Mouse (Mus musculus): ENCODE data around the gene Vps54.
"Not testable (repeated sequence)": the region's sequence is repeated elsewhere in the genome, so short reads cannot be mapped to it uniquely, and the experiment has no call there.

Vps54 gene

DNA sequence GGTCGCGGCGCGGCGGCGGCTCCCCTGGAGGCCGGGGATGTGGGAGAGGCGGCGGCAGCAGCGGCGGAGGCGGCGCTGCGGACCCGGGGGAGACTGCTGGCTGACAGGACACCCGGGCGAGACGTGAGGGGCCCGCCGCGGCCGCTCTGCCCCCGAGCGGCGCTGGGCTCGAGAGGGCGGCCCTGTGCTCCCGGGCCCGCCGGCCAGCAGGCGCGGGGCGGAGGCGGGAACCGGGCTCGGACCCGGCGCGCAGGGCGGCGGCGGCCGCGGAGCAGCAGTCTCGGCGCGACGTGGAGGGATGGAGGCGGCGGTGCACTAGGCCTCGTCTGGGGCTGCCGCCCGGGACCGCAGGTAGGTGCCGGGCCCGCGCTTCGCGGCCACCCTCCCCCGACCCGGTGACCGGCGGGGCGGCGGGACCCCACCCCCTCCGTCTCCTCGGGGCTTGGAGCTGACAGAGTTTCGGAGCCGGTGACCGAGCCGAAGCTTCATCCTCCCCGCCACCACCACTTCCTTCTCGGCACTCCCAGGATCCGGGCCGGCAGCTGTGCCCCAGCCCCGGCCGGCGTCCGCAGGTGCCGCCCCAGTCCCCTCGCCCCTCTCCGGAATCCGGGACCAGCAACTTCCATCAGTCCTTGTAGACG is at the start of gene Vps54:
Vps54 (plus strand) TSS at position 261 of the 641 bp plus-strand sequence.
- DNase-seq: peak; percentile 97

DNA sequence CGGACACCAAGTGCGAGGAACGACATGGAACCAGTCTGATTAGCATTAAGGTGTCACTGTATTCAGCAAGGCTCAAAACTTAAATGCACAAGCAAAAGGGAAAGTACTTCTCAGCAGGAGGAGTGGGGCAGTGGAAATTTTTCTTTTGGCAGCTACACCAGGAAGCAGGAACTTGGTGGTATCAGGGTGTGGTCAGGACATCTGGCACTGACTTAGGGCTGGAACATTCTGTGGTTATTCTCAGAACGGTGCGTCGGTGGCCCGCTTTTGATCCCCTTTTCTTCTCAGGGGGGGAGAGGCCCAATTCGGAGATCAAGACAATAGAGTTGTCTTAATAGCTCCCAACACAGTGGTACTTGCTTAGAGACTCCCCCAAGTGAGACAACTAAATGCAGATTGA is 47.3 kb upstream of the Vps54 start:
- not testable (repeated sequence) for DNase-seq

DNA sequence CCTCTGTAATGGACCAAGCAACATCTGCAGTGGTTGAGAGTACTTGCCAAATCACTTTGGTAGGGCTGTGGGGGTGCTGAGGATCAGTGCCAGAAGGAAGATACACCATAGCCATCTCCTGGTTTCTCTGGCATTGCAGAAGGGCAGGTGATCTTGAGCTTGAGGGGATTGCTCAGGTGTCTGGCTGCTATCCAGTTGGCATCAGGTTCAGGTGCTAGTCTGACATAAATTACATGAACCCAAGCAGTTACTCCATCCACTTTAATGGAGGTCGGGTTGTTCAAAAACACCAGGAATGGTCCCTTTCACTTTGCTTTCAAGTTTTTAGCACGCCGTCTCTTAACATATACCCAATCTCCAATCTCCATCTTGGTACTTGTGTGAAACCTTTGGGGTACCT is 44.2 kb upstream of the Vps54 start:
- no peak for DNase-seq

DNA sequence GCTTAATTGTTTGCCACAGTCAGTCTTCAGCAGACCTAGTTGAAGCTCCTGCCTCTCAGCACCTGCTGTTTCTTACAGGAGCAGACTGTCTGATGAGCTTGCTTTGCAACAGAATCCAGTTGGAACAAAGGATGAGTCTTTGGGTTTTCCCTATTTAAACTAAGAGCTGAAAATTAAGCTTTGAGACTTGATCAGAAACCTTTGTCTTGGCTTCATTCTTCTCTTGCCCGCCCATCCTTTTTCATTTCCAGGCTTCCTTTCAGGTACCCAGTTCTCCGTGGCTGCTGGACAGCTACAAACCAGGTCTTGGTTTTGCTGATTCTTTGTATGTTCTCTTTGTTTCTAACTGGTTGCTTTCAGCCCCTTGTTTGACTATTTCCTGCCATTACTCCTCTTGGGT is 30.0 kb upstream of the Vps54 start:
- DNase-seq: no peak

DNA sequence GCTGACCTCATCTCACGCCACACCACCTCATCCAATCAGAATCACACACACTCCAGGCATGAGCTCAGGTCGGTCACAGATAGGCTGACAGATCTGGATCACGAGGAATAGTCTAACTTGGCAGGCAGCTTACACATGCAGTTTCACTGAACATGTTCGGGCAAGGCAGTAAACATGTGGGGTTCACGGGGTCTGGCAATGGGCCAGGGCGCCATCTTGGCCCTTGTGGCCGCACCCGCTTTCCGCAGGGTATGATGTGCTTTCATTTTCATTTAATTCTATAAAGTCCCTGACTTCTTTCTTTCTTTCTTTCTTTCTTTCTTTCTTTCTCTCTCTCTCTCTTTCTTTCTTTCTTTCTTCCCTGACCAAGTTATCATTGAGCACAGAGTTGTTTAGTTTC is 29.4 kb upstream of the Vps54 start:
- not testable (repeated sequence) for DNase-seq

DNA sequence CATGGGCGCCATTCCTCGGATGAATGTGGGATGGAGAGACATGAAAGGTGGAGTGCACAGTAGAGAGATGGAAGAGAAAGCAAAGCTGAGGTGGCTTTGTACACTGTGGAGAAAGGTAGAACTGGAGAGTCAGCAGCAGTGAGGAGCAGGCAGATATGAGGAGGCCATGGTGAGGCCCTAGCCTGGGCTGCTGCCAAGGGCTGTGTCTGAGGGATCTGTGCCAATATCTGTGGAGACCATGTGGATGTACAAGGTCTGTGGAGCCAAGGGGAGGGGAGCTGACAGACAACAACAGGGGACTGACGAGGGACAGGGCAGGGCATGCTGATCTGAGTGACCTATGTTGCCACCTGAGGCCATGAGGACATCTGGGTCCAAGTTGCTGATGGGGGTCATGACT is 21.7 kb upstream of the Vps54 start:
- no peak for DNase-seq

DNA sequence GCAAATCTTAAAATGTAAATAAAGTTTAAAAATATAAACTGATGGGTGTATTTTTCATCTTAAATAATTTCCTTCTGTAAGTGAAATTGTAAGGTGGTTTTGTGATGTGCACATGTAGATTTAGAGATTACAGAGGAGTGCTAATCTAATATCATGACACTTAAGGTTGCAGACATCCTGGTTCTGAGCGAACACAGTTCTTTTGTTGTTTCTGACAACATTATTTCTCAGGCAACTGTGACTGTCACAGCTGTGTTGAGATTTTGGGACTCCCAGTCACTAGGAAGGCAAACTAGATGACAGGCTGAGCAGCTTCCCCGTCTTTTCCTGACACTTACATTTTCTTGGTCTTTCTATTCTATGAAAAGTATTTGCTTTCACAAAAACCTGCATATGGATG is 19.8 kb upstream of the Vps54 start:
- no peak for DNase-seq

DNA sequence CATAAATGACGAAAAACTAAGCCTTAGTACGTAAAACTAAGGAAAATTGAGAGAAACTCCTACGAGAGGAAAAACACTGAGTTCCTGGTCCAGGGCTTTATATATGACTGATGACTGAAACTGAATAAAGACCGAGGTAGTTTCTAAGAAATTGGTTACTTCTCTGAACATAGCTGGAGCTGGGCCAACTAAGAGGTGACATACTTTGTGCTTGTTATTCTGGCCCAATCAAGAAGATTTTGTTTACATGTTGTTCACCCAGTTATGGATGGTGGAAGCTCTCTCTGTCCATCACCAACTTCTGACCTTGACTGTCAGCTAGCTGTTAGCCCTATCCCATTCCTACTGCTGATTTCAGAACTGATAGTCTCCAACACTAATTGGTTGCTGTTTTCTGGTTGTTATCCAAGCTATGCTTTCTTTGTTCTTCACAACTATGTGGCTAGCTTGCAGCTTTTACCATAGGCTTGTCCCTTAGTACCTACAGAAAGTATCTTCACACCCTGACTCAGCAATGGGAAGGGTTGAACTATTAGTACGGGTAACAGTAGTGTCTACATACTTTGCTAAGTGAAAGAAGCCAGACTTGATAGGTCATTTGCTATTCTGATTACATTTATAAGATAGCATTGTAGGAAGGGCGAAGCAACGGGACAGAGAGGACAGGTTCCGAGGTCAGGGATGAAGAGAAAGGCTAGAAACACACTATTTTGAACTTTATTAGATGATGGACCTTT is 19.1 kb upstream of the Vps54 start:
- no peak for DNase-seq

DNA sequence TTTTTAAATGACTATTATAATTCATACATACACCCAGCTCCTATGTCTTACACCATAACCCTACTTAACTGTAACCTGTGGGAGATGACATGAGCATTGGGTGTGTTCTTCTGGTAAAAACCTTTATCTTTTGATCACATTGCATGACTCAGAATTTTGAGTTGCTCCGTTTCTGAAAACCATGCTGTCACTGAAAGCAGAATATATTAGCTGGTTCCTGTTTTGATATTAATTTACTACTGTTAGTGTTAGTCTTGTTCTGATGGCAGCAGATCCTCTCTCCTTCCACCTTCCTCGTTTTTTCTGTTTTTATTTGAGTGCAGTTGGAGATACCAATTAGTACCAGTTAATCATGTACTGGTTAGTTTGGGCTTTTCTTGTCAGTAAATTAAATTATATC is 18.3 kb upstream of the Vps54 start:
- no peak for DNase-seq

DNA sequence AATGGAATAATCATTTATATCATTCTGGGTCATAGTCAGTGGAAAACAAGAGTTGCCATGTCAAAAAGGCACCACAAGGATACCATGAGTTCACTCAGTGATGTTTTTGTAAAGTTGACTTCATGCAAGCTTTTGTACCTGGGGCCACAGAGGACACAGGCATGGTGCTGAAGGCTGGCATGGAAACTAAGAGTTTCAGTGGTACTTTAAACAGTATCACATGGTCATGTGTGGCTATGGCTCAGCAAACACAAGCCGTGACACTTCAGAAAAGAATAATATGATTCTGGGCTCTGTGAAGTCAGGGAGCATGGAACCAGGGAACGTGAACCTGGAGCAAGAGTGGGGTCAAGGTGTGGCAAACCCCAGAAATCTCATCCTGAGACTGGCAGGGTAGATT is 17.7 kb upstream of the Vps54 start:
- no peak for DNase-seq

DNA sequence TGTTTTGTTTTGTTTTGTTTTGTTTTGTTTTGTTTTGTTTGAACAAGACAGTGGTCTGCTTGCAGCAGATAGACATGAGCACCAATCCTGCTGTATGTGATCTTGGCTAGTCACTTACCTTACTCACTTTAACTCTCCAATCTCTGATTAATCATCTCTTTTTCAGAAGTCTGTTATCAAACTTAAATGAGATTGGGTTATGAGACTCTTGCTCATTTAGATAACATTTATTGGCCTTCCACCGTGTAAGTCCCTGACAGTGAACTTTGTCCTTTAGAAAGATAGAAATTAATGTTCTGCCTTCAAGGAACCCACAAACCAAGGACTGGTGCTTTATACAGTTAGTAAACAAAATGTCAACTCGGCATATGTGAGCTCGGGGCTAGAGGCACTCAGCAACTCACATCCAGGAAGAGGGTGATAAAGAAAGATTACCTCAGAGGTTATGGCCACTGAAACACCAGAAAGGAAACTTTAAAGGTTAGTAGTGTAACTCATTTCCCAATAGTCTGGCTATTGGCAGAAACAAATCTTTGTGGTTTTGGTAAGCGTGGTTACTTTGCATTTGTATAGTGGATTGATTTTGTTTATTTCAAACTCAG is 16.4 kb upstream of the Vps54 start:
- DNase-seq: no peak

DNA sequence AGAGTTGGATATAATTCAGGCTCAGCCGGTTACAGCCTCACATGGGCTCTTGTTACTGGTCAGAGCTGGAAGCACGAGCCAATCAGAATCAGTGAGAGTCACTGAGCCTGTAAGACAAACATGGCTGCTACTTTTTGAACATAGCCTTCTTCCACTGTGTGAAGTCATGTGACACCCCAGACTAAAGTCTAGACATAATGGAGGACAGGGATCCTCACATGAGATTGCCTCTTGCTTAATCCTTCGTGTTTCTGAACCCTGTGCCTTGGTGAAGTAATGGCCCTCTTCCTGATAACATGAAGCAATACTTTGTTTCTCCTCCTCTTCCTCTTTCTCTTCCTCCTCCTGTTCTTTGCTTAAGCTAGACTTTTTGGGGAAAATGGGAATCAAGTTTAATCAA is 15.5 kb upstream of the Vps54 start:
- DNase-seq: no peak

DNA sequence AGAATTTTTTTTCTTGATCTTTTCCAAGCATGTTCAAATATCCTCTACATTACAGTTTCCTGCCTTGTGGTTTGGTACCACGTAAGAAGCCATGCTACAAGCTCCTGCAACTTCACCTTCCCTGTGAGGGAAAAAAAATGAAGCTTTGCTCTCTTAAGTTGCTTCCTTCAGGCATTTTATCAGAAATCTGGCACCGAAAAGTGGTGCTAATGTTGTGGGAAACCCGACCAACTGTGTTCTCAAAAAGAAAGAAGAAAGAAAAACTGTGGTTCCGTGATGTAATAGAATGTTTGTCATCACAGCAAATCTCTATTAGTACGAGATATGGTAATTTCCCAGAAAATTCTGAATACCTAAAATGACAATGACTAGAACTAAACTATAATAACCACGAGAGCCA is 15.0 kb upstream of the Vps54 start:
- no peak for DNase-seq

DNA sequence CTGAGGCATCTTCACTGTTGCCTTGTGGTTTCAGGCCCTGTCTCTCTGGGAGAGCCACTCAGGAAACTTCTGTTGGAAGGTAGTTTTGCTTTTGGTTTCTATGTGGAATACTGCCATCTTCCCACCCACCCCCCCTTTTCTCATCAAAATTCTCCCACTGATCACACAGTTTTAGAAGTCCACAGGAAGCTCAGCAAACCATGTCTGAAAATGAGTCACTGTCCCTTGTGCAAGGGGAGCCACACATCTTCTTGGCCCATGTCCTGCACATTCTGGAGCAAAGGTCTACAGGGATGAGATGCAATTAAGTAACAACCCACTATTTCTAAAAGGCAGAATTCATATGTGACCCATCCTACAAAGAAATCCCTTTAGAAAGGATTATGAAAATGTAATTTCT is 14.6 kb upstream of the Vps54 start:
- DNase-seq: peak; percentile 91

DNA sequence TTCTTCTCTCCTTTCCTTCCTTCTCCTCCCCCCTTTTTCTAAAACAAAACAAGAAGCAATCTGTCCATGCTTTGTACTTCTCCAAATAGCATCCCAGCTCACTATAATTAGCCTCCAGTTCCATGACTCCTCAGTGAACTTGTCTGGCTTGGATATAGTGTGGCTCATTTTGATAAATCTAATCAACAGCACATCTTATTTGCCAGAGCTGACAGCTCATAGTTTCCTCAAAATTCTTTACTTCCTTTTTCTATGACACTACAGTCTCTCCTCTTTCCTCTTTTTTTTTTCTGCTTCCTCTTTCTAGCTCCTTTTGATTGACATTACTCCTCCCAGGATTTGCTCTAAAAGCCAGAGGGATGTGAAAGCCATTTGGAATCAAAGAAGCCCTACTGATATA is 14.1 kb upstream of the Vps54 start:
- no peak for DNase-seq

DNA sequence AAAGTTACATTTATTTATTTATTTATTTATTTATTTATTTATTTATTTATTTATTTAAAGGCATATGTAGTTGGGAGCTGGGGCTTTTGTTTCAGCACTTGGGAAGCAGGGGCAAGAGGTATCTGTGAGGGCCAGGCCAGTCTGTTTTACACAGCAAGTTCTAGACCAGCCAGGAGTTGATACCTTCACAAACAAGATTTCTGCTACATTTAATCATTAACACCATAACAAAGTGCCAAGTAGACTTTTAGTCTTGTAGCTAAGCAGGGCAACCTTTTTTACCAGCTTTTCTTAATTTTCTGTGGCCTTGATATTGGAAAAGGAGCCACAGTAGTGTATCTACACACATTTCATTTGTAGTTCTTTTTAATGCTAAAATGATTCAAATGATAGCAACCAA is 3.7 kb upstream of the Vps54 start:
- DNase-seq: no peak

DNA sequence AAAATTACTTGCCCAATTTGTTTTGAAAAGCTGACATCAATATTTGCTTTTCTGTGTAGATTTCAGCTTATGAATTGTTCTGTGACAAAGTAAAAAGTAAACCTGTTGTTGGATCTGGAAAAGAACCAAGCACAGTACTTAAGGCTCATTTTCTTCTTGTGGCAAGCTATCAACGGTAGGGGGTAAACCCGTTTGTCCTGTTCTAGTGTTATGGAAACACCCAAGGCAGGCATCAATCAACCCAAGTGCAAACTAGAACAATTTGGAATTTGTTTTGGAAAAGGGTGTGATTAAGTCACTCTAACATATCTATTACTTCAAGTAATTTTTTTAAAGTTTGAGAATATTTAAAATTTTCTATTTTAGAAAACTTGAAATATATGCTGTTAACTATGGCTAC is 3.3 kb upstream of the Vps54 start:
- DNase-seq: no peak

DNA sequence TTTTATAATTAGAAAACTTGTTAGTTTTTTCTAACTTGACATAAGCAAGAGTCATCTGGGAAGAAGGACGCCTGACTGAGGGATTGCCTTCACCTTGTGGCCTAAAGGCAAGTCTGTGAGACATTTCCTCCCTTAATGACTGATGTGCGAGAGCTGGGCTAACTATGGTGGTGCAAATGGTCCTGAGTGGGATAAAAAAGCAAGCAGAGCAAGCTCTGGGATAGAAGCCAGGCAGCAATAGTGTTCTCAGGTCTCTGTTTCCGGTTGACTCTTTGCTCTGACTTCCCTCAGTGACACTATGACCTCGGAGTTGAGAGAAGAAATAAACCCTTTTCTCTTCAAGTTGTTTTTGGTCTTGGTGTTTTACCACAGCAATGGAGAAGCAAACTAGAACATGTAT is 2.1 kb upstream of the Vps54 start:
- peak; percentile 90 for DNase-seq

DNA sequence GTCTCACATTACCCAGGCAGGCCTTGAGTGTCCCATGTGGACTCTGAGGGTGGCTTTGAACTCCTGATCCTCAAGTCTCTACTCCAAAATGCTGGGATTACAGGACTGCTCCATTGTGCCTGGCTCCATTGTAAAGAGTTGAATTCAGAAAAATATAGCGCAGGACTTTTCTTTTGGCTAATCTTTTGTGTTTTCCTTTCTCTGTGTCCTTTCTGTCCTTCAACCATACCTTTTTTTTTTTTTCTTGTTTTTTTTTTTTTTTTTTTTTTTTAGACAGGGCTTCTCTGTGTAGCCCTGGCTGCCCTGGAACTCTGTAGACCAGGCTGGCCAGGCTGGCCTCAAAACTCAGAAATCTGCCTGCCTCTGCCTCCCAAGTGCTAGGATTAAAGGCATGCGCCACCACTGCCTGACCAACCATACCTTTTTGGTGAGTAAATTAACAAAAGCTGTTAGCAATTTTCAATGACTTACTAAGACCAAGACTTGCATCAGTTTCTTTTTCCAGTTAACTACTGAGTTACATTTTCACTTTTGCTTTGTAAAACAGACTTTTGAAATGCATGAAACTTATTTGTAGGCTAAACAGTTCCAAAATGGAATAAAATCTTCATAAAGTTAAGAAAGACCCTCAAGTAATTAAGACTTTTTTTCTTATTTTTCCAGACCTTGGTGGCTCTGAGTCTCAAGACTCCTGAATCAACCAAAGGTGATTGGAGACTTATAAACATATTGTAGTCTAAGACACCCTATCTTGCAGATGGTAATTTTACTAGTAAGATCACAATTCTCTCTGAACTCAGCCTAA is 1.4 kb upstream of the Vps54 start:
- no peak for DNase-seq

DNA sequence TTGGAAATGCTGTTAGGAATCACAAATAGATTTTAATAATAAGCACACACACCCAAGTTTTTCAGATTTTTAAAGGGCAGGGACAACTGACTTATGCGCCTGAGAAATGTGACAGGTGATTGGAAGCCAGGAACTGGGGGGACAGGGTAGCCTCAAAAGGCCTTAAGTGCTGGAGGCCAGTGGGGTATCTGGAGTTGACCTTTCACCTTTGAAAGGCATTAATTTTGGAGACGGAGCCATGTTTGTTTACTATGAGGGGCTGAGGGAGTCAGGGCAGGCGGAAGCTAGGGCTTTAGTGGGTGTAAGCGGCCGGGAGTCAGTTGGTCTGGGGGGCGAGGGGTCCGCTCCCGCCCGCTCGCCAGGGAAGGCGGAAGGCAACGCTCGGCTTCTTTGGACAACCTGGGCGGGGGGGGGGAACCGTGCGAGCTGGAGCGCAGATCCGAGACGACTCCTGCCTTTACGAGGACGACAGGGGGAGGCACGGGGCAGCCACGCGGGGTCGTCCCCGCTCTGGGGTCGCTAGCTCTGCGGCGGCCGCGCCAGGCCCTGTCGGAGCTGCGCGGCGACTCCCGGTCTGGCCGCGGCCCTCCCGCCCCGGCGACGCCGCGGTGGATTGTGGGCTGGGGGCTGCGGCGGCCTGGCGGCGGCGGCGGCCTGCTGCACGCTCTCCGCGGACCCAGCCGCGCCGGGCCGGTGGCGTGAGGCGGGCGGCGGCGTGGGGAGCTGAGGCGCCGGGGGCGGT is 631 bp upstream of the Vps54 start:
- DNase-seq: peak; percentile 95

DNA sequence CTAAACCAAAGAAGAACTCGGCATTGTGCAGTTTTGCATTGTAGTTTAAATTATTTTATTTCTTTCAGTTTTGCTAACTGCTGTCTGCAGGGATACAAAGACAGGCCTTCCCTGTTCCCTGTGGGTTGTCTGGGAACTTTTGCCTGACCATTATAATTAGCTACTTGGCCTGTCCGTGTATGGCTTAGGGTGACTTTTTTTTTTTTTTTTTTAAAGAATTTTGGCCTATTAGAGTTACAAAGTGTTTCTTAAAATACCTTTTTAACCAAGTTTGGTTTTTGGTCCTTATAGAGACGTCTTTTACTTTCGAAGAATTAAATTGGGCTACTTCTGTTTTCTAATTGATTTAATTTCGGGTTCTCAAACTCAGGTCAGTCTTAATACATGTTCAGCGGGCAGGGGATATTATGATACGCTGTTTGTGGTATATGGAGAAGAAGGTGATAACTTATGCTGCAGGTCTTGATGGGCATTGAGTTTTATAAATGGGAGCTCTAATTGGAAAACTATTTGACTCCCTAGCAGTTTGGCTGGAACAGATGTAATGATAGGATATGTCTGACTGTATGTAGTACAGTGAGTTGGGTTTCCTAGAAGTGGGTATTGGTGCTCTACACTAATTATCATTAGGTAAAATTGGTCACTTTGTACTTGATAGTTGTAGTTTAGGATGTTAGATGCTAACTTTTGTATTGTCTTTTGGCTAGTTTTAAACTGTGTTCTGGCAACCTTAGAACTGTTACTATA is 855 bp downstream of the Vps54 start:
- no peak for DNase-seq

DNA sequence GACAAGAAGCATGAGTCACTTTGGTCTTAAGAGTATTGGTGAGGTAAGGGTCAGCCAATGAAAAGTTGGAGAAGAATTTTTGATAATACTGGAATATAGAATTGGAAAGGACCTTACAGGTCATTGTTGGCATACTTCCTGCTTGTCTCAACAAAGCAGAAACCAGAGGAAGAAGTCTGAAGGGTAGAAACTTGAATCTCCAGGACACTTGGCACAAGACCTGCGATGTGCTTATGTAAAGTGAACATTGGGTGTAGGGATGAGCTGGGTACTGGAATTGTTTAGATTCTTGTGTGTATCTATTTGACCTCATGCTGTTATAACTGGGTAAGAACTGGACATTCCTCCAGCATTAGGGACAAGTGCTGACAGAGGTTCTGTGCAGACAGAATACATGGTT is 2.3 kb downstream of the Vps54 start:
- DNase-seq: no peak

Data from heart, adult 11 months (tissue).